Mouse (Mus musculus) heart, adult 9 months (tissue): Measurements from ENCODE around the gene AI413582.

ENCODE experiments used
- DNase-seq, 2 experiments: peaks; one replicate each; pipeline ENCODE4 v3.0.0; 2022; ENCODE audit warnings: low spot score in 2 of 2

Gene AI413582

DNA sequence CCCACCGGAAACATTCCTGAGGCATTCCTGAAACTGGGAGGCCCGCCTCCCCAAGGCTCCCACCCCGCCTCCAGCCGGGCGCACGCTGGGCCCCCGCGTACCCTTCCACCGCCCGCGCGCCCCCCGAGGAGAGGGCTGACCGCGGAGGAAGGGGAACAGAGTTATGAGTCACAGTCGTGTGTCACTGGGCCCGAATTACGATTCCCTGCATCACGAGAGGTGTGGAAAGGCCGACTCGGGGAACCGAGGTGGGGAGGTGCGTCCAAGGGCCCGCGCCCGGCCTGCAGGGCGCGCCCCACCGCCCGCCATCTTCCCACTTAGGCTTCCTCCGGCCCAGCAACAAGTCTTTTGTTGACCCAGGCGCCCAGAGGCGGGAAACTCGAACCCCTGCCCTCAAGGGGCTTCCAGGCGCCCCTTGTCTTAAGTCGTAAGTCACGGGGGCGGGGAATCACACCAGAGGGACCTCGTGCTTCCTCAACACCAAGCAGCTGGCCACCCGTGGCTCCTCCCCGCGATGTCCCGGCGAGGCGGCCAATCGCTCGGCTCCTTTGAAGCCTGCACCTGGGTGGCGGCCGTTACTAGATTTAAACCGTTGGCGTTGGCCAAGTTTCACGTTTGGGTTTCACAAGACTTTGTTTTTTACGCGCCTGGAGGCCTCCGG lies 9.9 kb downstream of the AI413582 start:
- peak; percentile 60 to 67 for DNase-seq

DNA sequence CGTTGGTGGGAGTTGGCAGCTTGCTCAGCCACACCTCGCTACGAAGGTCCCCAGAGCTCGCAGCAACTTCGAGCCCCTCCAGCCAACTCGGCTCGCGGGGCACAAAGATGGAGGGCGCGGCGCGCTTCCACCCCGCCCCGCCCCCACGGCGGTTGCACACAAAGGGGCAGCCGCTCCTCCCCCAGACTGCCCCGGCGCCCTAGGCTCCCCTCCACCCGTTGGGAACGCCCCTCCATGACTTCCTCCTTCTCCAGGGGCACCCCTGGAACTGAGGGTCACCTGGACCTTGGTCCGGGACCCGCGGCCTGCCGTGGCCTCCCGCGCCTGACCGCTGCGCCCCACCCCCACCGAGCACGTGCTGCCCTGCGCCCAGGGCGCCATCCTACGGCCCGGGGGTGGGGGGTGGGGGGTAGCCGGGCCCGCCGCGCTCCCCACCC lies 10.5 kb downstream of the AI413582 start:
- DNase-seq = no peak

DNA sequence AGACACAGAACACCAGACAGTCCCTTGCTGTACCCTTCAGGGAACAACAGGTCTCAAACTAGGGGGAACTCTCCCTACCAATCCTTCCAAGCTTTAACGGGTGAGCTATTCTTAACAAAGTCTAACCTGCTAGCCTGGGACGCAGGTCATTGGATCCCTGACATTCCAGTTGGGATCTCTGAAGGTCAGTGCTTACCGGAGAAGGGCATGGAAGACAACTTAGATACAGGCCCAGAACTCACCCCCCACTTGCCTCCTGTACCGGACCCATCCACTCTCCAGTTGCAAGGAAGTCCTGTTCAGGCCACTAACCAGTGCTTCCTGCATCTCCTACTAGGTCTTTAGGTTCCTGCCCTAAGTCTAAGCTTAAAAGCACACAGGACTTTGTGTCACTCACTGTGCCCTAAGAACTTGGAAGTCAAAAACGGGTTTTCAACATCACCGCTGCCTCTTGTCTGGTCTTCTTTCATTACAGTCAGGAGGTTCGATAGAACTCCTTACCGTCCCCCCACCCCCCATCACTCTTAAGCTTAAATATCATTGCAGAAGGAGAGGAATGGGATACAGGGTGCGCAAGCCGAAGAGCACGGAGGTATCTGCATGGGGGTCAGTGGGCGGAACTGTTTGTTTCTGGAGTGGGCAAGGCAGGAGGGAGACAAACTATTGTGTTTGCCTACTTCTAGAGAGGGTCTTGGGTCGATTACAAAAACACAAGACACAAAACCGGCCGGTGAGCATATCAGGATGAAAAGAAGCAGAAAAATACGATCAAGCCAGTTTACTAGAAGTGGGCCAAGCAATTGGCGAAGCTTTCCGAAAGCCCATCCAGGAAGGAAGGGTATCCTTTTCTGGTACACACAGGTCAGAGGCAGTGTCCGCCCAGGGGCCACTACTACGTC lies 11.2 kb downstream of the AI413582 start:
- DNase-seq = no peak

DNA sequence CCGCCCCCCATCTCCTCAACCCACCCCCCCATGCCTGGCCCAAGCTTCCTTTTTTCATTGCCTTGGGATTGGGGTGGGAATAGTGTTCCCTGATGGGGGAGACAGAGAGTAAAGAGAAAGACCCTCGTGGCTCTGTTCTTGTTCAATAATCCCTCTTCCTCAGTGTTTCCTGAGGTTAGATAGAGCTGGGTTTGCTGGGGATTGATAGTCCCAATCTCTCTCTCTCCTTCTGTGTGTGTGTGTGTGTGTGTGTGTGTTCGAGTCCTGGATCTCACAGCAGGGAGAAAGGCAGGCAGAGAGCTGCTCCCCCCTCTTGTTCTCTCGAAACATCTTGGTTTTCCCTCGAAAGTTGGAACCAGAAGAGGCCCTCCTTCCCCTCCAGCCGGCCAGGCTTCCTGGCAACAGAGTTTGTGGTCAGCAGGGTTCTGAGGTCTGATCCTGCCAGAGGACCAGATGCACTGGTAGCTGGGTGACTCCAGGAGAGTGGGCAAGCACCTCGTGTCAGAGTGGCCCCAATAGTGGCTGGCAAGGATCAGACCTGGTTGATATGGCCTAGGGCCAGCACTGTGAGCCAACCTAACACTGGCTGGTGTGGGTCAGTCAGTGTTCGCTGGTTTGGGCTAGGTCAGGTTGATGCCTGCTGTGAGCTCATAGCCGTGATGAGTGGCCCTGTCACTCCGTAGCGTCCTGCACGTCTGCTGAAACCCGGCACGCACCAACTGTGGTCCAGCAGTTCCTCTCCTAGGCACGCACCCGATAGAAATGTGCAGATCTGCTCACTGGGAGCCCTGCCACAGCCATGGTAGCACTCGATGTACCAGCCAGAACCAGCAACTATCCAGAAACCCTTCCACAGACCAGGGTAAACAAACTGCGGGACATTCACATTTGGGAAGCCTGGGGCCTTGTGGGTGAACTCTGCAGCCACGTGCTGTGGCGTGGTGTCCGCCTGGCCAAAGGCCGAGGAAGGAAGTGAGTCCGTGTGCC lies 13.0 kb downstream of the AI413582 start:
- no peak for DNase-seq

DNA sequence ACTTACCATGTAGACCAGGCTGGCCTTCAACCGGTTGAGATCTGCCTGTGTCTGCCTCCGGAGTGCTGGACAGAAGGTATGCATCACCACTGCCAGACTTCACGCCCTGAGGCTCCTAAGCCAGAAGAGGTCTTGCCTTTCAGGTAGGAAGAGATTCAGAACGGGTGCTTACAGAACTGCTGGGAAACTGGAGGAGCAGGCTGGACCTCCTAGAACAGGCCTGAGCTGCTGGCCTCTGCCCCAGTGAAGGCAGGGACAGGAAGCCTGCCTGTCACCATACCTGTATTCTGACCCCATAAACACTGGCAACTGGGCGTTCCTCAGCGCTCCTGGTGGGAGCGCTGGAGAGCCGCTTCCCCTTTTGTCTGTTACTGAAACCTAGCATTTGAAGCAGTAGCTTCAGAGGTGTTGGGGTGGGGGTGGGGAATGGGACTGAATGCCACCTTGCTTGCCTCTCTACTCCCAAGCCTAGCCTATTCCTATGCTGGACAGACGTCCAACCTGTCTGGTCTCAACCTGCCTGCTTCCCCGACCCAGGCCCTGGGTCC lies 14.1 kb downstream of the AI413582 start:
- no peak for DNase-seq

DNA sequence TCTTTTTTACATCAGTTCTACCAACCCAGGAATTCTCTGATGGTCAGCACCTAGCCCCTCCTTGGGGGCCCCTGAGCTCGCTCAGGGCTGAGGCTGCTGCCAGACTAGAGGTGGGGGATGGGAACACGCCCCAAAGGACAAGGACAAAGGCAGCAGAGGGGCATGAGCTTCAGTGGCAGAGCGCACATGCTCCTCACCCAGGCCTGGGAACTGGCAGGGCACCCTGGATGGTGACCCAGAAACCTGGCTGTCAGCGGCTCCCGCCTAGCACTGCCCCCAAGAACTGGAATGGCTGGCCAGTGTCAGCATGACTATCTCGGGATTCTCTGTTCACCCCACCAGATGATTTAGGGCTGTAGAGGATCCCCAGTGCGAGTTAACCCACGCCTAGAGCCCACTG lies 16.3 kb downstream of the AI413582 start:
- no peak for DNase-seq

DNA sequence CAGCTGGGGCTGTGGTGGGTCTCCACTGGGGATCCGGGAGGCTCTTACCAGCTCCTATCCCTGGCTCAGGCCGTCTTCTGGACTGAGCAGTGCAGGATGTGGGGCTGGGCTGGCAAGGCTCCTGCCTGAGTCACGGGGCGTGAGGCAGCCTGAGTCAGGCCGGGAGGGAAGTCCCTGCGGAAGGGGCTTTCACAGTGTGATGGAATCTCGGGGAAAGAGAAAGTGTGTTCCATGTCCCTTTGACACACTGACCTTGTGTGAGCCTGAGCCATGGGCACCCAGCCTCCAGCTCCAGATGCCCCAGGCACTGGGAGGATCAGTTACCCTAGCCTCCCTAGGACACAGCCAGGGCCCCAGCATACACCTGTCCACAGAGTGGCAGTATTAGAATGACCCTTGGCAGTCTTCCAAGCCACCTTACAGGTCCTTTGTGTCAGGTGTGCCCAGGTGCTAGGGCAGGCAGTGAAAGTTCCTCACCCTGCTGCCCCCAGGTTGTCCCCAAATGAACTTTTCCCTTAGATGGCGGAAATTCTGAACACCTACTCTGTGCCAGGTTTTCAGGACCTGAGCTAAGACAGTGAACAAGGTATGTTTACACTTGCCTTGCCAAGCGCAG lies 18.2 kb downstream of the AI413582 start:
- peak; percentile 44 to 59 for DNase-seq

DNA sequence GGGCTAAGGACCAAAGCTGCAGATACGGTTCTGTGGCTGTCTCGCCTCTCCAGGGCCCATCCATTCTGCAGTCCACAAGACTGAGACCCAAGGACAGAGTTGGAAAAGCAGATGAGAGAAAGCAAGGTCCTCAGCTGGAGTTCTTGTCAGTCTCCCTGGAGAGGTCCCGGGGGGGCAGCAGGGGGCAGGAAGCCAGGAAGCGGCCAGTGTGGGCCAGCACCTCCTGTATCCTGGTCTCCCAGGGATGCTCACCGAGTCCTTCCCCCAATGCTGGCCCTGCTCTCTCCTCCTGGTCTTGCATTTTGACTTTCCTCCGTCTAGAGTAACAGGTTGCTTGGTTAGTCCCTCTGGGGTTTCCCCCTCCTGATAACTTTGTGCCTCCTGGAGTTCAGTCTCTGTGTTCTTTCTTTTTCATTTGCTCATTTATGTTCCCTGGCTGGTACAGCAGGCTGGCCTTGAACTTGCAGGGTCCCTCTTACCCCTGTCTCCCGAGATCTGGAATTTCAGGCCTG lies 18.9 kb downstream of the AI413582 start:
- no peak for DNase-seq

DNA sequence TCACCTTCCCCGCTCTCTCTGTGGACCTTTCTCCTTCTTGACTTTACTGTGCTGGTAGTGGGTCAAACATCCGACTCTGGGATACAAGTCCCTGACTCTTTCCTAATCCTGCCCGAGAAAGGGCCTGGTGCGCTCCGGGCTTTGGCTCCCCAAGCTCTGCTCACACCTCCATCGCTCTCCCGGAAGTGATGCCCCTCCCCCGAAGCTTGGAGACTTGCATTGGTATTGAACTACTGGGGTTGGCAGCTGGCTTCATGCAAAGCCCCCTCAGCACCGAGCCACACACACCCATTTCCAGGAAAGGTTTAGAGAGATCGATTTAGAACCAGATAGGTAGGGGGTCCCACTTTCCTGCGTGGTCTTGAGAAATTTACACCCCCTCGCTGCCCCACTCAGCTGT lies 19.6 kb downstream of the AI413582 start:
- no peak for DNase-seq

DNA sequence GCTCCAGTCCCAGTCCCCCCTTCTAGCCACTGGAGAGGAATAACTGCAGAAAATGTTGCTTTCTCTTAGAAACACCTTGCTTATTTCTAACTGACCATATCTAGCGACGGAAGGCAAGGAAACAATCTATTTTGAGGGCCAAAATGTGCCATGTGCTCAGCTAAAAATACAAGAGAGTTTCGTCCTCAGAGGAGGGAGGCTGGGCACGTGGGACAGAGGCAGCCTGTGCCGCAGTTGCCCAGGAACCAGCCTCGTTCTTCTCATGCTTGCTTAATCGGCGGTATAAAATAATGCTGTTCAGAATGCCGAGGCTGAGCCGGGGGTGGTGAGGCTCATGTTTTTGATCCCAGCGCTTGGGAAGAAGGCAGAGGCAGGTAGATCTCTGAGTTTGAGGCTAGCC lies 21.0 kb downstream of the AI413582 start:
- DNase-seq = no peak

DNA sequence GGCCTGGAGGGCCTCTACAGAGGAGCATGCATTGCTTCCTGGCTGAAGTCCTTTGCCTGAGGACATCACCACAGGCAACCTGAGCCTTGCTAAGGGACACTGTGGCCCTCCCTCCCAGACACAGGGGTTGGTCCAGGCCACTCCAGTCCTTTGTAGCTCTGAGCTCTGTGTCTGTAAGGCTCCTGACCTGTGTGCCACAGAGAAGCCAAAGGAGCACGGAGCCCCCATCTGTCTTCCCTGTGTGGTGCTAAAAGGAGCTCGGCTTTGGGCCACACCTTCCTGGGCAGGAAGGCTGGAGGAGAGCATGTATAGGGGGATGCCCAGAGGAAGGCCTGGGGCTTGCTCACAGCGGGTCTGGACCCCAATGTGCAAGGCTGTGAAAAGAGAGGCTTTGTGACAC lies 23.6 kb downstream of the AI413582 start:
- no peak for DNase-seq

DNA sequence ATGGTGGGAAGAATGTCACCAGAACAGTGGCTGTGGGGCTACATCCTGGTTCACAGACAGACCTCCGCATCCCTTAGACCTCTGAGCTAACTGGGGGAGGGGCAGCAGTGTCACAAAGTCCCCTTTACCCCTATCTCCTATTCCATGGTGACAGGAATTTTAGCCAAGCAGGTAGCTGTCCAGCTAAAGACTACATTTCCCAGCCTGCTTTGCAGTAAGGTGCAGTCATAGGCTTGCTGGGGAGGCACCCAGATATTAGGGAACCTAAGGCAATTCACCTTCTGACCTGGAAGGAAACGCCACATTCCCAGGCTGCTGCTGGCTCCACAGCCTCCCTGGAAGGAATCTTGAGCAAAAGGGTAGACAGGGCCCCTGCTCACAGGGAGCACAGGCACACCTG lies 24.3 kb downstream of the AI413582 start:
- DNase-seq = no peak

DNA sequence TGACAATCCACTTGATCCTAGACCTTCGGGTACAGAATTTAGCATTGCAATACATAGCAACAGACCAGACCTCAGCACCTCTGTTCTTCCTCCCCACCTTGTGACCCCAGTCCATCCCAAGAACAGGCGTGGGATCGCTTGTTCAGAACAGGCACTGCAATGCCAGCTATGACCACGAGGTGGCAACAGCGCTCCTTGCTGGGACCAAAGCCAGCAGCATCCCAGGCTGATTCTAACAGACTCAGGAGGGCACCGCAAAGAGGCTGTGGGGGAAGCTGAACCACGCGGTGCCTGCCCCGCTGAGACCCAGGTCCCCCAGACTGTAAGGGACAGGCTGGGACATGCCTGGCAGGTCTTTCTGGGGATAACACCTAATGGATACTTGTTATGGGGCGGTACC lies 30.8 kb downstream of the AI413582 start:
- DNase-seq = peak; percentile 64 to 79

DNA sequence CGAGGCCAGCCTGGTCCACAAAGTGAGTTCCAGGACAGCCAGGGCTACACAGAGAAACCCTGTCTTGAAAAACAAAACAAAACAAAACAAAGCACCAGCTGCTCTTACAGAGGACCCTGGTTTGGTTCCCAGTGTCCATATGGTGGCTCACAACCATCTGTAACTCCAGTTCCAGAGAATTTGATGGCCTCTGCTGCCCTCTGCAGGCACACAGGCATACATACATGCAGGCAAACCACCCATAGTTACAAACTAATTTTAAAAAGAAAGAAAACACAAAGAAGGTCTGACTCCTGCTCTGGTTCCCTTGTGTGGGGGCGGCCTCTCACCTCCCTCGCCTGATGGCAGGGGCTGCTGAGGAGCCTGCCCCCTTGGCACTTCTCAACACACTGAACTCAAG lies 32.2 kb downstream of the AI413582 start:
- no peak for DNase-seq

DNA sequence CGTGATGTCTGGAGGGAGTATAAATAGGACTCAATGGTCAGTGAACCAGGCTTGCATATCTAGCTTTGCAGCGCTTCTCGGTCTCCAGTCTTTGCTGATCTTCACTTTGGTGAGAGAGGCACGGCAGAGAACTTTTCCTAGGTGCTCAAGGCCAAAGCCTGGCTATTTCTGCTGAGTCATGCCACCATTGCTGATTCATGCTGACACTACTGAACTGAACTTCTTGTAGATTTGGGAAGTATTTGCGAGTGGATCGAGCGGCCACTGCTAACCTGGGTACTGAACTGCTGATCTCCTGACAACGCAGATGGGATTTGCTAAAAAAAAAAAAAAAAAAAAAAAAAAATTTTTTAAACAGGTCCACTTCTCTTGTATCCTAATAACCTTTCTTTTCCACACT lies 33.5 kb downstream of the AI413582 start:
- DNase-seq = no peak

DNA sequence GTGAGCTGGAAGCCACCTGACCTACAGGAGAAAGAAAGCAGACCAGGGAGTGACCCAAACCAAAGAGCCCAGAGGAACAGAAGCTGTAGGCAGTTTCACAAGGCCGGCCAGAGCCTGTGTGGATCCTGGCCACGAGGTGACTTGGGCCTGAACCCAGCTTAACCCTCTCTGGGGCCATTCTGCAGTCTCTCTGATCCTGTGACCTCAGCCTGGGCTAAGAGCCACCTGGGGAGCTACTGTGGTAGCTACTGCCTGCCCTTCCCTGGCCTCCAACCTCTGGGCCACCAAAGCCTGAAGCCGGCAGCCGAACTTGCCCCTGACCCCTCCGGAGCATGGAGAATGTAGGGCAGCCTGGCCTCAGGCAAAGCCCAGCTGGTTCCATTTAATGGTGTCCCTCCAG lies 36.8 kb downstream of the AI413582 start:
- no peak for DNase-seq

DNA sequence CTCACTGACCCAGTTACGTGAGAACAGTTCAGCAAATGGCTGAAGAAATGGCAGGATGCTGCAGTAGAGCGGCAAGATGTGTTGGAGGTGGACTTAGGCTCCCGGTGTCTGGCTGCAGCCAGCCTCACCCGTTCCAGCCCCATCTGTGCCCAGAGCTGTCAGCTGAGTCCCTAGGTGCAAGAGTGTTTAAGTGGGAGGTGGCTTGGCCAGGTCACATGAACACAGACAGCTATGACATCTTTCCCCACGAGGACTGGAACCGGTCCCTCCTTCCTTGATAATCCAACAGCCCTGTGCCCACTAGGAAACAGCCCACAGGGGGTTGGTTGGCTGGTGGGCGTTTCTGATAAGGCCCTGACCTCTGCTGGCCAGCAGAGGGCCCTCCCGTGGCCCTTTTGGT lies 37.5 kb downstream of the AI413582 start:
- no peak for DNase-seq

DNA sequence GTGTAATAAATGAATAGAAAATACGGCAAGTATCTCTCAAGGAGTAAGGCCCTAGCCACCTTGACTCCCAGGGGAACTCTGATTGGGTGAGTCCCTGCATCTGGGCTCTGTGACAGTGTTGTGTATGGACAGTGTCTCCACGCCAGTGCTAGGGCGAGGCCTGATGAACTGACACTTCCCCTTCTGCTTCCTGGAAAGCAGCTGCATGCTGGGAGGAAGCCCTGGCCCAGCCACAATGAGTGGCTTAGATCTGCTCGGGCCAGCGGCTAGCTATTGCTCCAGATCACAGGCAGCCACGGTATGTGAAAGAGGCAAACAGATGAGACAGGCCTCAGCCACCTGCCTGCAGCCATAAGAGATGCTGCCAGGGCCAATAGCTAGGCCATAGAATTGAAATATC lies 38.4 kb downstream of the AI413582 start:
- no peak for DNase-seq

DNA sequence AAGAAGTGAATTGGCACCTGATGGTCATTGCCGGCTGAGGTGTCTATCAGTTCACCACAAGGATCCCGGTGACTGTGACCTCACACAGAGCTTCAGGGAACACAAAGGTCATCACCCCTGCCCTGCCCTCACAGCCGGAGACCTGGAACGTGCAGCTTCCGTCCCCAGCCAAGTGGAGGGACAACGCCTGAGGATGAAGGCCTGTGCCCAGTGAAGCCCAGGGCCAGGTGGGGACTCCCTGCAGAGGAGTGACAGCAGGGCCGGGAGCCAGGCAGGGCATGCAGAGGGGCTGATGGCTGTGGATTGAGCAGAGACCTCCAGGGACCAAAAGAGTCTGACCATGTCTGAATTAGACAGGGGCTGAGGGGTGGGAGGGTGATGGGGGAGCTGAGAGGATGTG lies 42.4 kb downstream of the AI413582 start:
- DNase-seq = no peak

DNA sequence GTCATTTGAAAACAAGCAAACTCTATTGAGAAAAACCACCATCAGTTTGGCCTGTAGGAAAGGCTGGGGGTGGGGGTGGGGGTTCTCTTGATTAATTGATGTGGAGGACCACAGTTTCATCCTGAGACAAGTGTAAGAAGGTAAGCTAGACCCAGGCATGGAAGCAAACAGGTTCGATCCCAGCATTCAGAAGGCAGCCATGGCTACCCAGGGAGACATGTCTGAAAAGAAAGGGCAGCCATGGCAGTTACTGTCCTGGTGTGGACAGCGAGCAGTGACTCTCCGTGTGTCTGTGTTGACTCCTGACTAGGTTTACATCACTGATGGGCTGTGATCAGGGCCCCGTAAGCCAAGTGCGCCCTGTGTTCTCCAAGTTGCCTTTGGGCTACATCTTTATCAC lies 44.3 kb downstream of the AI413582 start, which contains the start of gene Grm4:
Grm4 (minus strand) TSS at position 101 of the 400 bp plus-strand sequence.
- DNase-seq = no peak

DNA sequence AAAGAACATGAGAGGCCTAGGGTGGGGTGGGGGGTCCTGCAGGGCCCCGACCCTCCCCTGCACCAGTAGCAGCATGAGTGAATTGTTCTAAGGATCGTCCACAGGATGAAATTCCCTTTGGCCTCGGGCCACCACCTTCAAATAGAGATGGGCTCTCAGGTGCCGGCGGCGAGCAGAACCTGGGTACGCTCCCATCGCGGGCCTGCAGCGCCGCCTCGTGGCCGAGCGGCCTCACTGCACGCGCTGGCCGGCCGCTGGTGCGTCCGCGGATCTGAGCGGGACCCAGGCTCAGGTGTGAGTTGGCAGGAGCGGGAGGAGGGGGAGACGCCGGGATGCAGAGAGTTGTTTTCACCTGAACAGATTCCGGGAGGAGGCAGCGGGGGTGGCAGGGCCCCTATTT lies 45.0 kb downstream of the AI413582 start:
- DNase-seq = no peak
